Mouse (Mus musculus) kidney, embryonic 14.5 days (tissue): ENCODE measurements around the gene Nckap5l. TPM values are rescaled to one million over a fixed set of nuclear protein-coding genes. Genes with fewer than 3 reads are reported as not detected.
A peak's percentile ranks its signal among the peaks of the same experiment; 100 is the strongest.

Source experiments
- ATAC-seq: fragments of 200-750 bp; cut with Nextera tagmentation; 2 replicates; pipeline ENCODE4 v1.8.0; 2017; ENCODE audit warnings: moderate number of reproducible peaks, mild to moderate bottlenecking, moderate TSS enrichment, moderate library complexity; ENCODE audit not compliant: low FRiP score, low TSS enrichment
- H3K27ac ChIP-seq: fragments of 300-500 bp; sonication (generic); 2 replicates; pipeline ENCODE4 v1.5.1; 2014; ENCODE audit warnings: low read depth, mild to moderate bottlenecking, low read length, moderate library complexity, mixed read lengths
- H3K27me3 ChIP-seq: fragments of 300-500 bp; sonication (generic); 2 replicates; pipeline ENCODE4 v1.6.1; 2014; ENCODE audit warnings: mild to moderate bottlenecking, low read length; ENCODE audit not compliant: control insufficient read depth, insufficient read depth
- H3K36me3 ChIP-seq: fragments of 300-500 bp; sonication (generic); 2 replicates; pipeline ENCODE4 v1.6.1; 2014; ENCODE audit warnings: low read length, mixed read lengths; ENCODE audit not compliant: control insufficient read depth, insufficient read depth
- H3K4me1 ChIP-seq: fragments of 300-500 bp; sonication (generic); 2 replicates; pipeline ENCODE4 v1.6.1; 2014; ENCODE audit warnings: low read length, mixed read lengths; ENCODE audit not compliant: control insufficient read depth, insufficient read depth
- H3K4me2 ChIP-seq: fragments of 300-500 bp; sonication (generic); replicated peaks from 2 replicates; pipeline ENCODE4 v1.6.1; 2014; ENCODE audit warnings: low read depth, mild to moderate bottlenecking, low read length
- H3K4me3 ChIP-seq: fragments of 300-500 bp; sonication (generic); 2 replicates; pipeline ENCODE4 v1.5.1; 2014; ENCODE audit warnings: mild to moderate bottlenecking, low read length
- H3K9ac ChIP-seq: fragments of 300-500 bp; sonication (generic); 2 replicates; pipeline ENCODE4 v1.6.1; 2014; ENCODE audit warnings: low read depth, mild to moderate bottlenecking, low read length, moderate library complexity
- H3K9me3 ChIP-seq: fragments of 300-500 bp; sonication (generic); 2 replicates; pipeline ENCODE4 v1.6.1; 2016; ENCODE audit warnings: low read length; ENCODE audit not compliant: control insufficient read depth
- WGBS: fragments of 180-500 bp; shearing (Covaris S2); extraction: QIAGEN DNeasy Blood & Tissue Kit; methylation state at CpG from one replicate; pipeline ENCODE4 v1.1.7; 2014; 5-methylcytosine and 5-hydroxymethylcytosine counted together
- polyA plus RNA-seq: library from polyadenylated mRNA; unstranded; fragments of >200 nt; fragmentation: Nextera tagmentation; extraction: Ambion mirVana; gene quantifications from 2 replicates; pipeline ENCODE4 v1.2.1, GENCODE M21; 2014

The Nckap5l gene
- 9.3 and 11.8 TPM in 2 replicates for polyA plus RNA-seq

GRCm38 (mm10) chr15:99457606-99458401 is at the start of gene Nckap5l:
Gene Nckap5l, minus strand, starts transcription at chr15:99457748.
- peaks cover 6% of the 10 kb centered on the region; the same call in 1 of the 2 replicates for H3K36me3 ChIP-seq
- peak within 1 kb of the TSS; percentile 87 for H3K27ac ChIP-seq
- peak; percentile 96 for ATAC-seq
- no peaks in the 10 kb centered on the region for H3K9me3 ChIP-seq
- WGBS: under 1% methylated on average over 44 of the region's 45 CpGs
- peak within 1 kb of the TSS; percentile 81 for H3K4me2 ChIP-seq
- peak within 1 kb of the TSS; percentile 76 for H3K9ac ChIP-seq
- no peaks in the 10 kb centered on the region for H3K27me3 ChIP-seq
- peak within 1 kb of the TSS; percentile 84 for H3K4me3 ChIP-seq
- H3K4me1 ChIP-seq: peaks cover 19% of the 10 kb centered on the region

GRCm38 (mm10) chr15:99505324-99506095 is 48.0 kb upstream of the Nckap5l start:
- Histone ChIP-seq H3K4me2 (no peak overlapping the region), H3K27me3 (no peaks in the 10 kb centered on the region), H3K9me3 (no peaks in the 10 kb centered on the region), H3K36me3 (no peaks in the 10 kb centered on the region), H3K27ac (no peak overlapping the region), H3K4me3 (no peak overlapping the region), H3K4me1 (peaks cover 48% of the 10 kb centered on the region), H3K9ac (peak overlapping the region; percentile 37; the same call in 1 of the 2 replicates)
- WGBS: 63% methylated on average over 15 of the region's 15 CpGs
- no peak for ATAC-seq

- peak overlapping the region; percentile 65 for H3K27ac ChIP-seq
- no peak overlapping the region for H3K4me3 ChIP-seq
- H3K9ac ChIP-seq: no peak overlapping the region
- no peak for ATAC-seq
- no peak overlapping the region for H3K4me2 ChIP-seq
- H3K9me3 ChIP-seq: no peaks in the 10 kb centered on the region
- H3K36me3 ChIP-seq: no peaks in the 10 kb centered on the region
- no peaks in the 10 kb centered on the region for H3K27me3 ChIP-seq
- peaks cover 63% of the 10 kb centered on the region for H3K4me1 ChIP-seq
- 52% methylated on average over 5 of the region's 5 CpGs for WGBS
These were observed 45.7 kb upstream of the Nckap5l start for GRCm38 (mm10) chr15:99503256-99503655.

- Histone ChIP-seq H3K27me3 (no peaks in the 10 kb centered on the region), H3K4me2 (no peak overlapping the region), H3K4me1 (peaks cover 72% of the 10 kb centered on the region), H3K9me3 (no peaks in the 10 kb centered on the region), H3K9ac (0 out of 2 replicates have a peak overlapping the region, but pooled peaks have one; percentile 4), H3K4me3 (no peak overlapping the region), H3K36me3 (no peaks in the 10 kb centered on the region), H3K27ac (peak overlapping the region; percentile 65)
- ATAC-seq: peak; percentile 56
- 19% methylated on average over 12 of the region's 12 CpGs for WGBS
These were observed 44.8 kb upstream of the Nckap5l start for GRCm38 (mm10) chr15:99502311-99502831.

GRCm38 (mm10) chr15:99501292-99502260 is 44.0 kb upstream of the Nckap5l start:
- Histone ChIP-seq H3K36me3 (no peaks in the 10 kb centered on the region), H3K9ac (peak overlapping the region; percentile 4; the same call in 1 of the 2 replicates), H3K27ac (peak overlapping the region; percentile 65), H3K4me1 (peaks cover 74% of the 10 kb centered on the region), H3K27me3 (no peaks in the 10 kb centered on the region), H3K4me2 (no peak overlapping the region), H3K9me3 (no peaks in the 10 kb centered on the region), H3K4me3 (no peak overlapping the region)
- 37% methylated on average over 20 of the region's 20 CpGs for WGBS
- peak; percentile 3; the same call in 1 of the 2 replicates for ATAC-seq

- no peak overlapping the region for H3K4me3 ChIP-seq
- H3K27ac ChIP-seq: no peak overlapping the region
- no peak for ATAC-seq
- H3K27me3 ChIP-seq: no peaks in the 10 kb centered on the region
- no peaks in the 10 kb centered on the region for H3K36me3 ChIP-seq
- H3K4me2 ChIP-seq: no peak overlapping the region
- peaks cover 62% of the 10 kb centered on the region for H3K4me1 ChIP-seq
- 23% methylated on average over 5 of the region's 5 CpGs for WGBS
- no peak overlapping the region for H3K9ac ChIP-seq
- H3K9me3 ChIP-seq: no peaks in the 10 kb centered on the region
These were observed 42.8 kb upstream of the Nckap5l start for GRCm38 (mm10) chr15:99500320-99500719.

- WGBS: 43% methylated on average over 6 of the region's 6 CpGs
- H3K27ac ChIP-seq: no peak overlapping the region
- peaks cover 56% of the 10 kb centered on the region for H3K4me1 ChIP-seq
These were observed 42.2 kb upstream of the Nckap5l start for GRCm38 (mm10) chr15:99499726-99500125.

GRCm38 (mm10) chr15:99498781-99499180 is 41.2 kb upstream of the Nckap5l start:
- Histone ChIP-seq H3K9me3 (no peaks in the 10 kb centered on the region), H3K4me2 (no peak overlapping the region), H3K4me3 (no peak overlapping the region), H3K4me1 (peaks cover 48% of the 10 kb centered on the region), H3K9ac (no peak overlapping the region), H3K36me3 (no peaks in the 10 kb centered on the region), H3K27ac (peak overlapping the region; percentile 31; the same call in 1 of the 2 replicates), H3K27me3 (no peaks in the 10 kb centered on the region)
- 49% methylated on average over 4 of the region's 4 CpGs for whole genome bisulfite sequencing
- 0 out of 2 replicates have a peak, but pooled peaks have one; percentile 9 for ATAC-seq

More at GRCm38 (mm10) chr15:99499726-99500125, 42.2 kb upstream of the Nckap5l start:
- H3K4me2 ChIP-seq: no peak overlapping the region
- no peak overlapping the region for H3K9ac ChIP-seq
- H3K27me3 ChIP-seq: no peaks in the 10 kb centered on the region
- H3K4me3 ChIP-seq: no peak overlapping the region
- H3K9me3 ChIP-seq: no peaks in the 10 kb centered on the region
- no peaks in the 10 kb centered on the region for H3K36me3 ChIP-seq
- ATAC-seq: no peak
